Mouse (Mus musculus): ENCODE measurements around the gene Stard8.
"Not testable (repeated sequence)": the region's sequence is repeated elsewhere in the genome, so short reads cannot be mapped to it uniquely, and the experiment has no call there.

Stard8 gene

GRCm38 (mm10) chrX:99003046-99003445 is at the start of gene Stard8:
TSS of gene Stard8 (plus strand) at chrX:99003248.
- no peak for DNase-seq (ENCODE audit: low spot score in 2 of 2)

GRCm38 (mm10) chrX:98953941-98954340 is 49.1 kb upstream of the Stard8 start:
- DNase-seq (ENCODE audit: low spot score in 2 of 2): peak in 1 of 2 experiments; percentile 7

- no peak for DNase-seq (ENCODE audit: low spot score in 2 of 2)
Observed at GRCm38 (mm10) chrX:98958287-98958686, 44.8 kb upstream of the Stard8 start.

GRCm38 (mm10) chrX:98959050-98959449 is 44.0 kb upstream of the Stard8 start:
- DNase-seq (ENCODE audit: low spot score in 2 of 2): no peak

GRCm38 (mm10) chrX:98963742-98964141 is 39.3 kb upstream of the Stard8 start:
- DNase-seq (ENCODE audit: low spot score in 2 of 2): no peak

- DNase-seq (ENCODE audit: low spot score in 2 of 2): no peak
Observed at GRCm38 (mm10) chrX:98964513-98964912, 38.5 kb upstream of the Stard8 start.

GRCm38 (mm10) chrX:98986611-98987010 is 16.4 kb upstream of the Stard8 start:
- DNase-seq (ENCODE audit: low spot score in 2 of 2): not testable (repeated sequence)

GRCm38 (mm10) chrX:98989574-98989973 is 13.5 kb upstream of the Stard8 start:
- peak in 1 of 2 experiments; percentile 17 for DNase-seq (ENCODE audit: low spot score in 2 of 2)

GRCm38 (mm10) chrX:99002065-99002464 is 983 bp upstream of the Stard8 start:
- DNase-seq (ENCODE audit: low spot score in 2 of 2): no peak

GRCm38 (mm10) chrX:99010581-99010980 is 7.5 kb downstream of the Stard8 start:
- DNase-seq (ENCODE audit: low spot score in 2 of 2): no peak

- DNase-seq (ENCODE audit: low spot score in 2 of 2): no peak
Observed at GRCm38 (mm10) chrX:99011281-99011680, 8.2 kb downstream of the Stard8 start.

- no peak for DNase-seq (ENCODE audit: low spot score in 2 of 2)
Observed at GRCm38 (mm10) chrX:99012486-99012885, 9.4 kb downstream of the Stard8 start.

GRCm38 (mm10) chrX:99015705-99016104 is 12.7 kb downstream of the Stard8 start:
- no peak for DNase-seq (ENCODE audit: low spot score in 2 of 2)

- no peak for DNase-seq (ENCODE audit: low spot score in 2 of 2)
Observed at GRCm38 (mm10) chrX:99016987-99017386, 13.9 kb downstream of the Stard8 start.

GRCm38 (mm10) chrX:99017874-99018273 is 14.8 kb downstream of the Stard8 start:
- no peak for DNase-seq (ENCODE audit: low spot score in 2 of 2)

- no peak for DNase-seq (ENCODE audit: low spot score in 2 of 2)
Observed at GRCm38 (mm10) chrX:99019303-99019702, 16.3 kb downstream of the Stard8 start.

- DNase-seq (ENCODE audit: low spot score in 2 of 2): no peak
Observed at GRCm38 (mm10) chrX:99020215-99020614, 17.2 kb downstream of the Stard8 start.

GRCm38 (mm10) chrX:99021593-99021992 is 18.5 kb downstream of the Stard8 start:
- DNase-seq (ENCODE audit: low spot score in 2 of 2): no peak

- no peak for DNase-seq (ENCODE audit: low spot score in 2 of 2)
Observed at GRCm38 (mm10) chrX:99023951-99024350, 20.9 kb downstream of the Stard8 start.

- no peak for DNase-seq (ENCODE audit: low spot score in 2 of 2)
Observed at GRCm38 (mm10) chrX:99035407-99035806, 32.4 kb downstream of the Stard8 start.

- peak; percentile 41 to 46 for DNase-seq (ENCODE audit: low spot score in 2 of 2)
Observed at GRCm38 (mm10) chrX:99042451-99042951, 39.5 kb downstream of the Stard8 start.

GRCm38 (mm10) chrX:99043275-99043674 is 40.2 kb downstream of the Stard8 start:
- no peak for DNase-seq (ENCODE audit: low spot score in 2 of 2)

- DNase-seq (ENCODE audit: low spot score in 2 of 2): no peak
Observed at GRCm38 (mm10) chrX:99043739-99044138, 40.7 kb downstream of the Stard8 start.

GRCm38 (mm10) chrX:99045315-99045714 is 42.3 kb downstream of the Stard8 start:
- no peak for DNase-seq (ENCODE audit: low spot score in 2 of 2)
